Mouse (Mus musculus) liver, adult 2 months (tissue): ENCODE measurements around the gene Pde4d. TPM values are rescaled to one million over a fixed set of nuclear protein-coding genes. Genes with fewer than 3 reads are reported as not detected.

ENCODE experiments used
- DNase-seq: peaks from one replicate; pipeline ENCODE4 v3.0.0-alpha.2; 2011; ENCODE audit warnings: low read depth, low spot score; ENCODE audit errors: extremely low read depth
- H3K27ac ChIP-seq: fragments of 200-500 bp; replicated peaks from 2 replicates; pipeline ENCODE4 v1.5.1; 2012; ENCODE audit warnings: low read depth, mild to moderate bottlenecking, control low read depth, inconsistent platforms, low read length; ENCODE audit not compliant: insufficient read depth
- H3K27me3 ChIP-seq: fragments of 200-500 bp; 2 replicates; pipeline ENCODE4 v1.6.1; 2012; ENCODE audit warnings: mild to moderate bottlenecking, moderate library complexity, low read length, inconsistent platforms; ENCODE audit not compliant: control insufficient read depth, insufficient read depth
- H3K36me3 ChIP-seq: fragments of 200-500 bp; 2 replicates; pipeline ENCODE4 v1.6.1; 2012; ENCODE audit warnings: low read length, inconsistent platforms; ENCODE audit not compliant: control insufficient read depth, insufficient read depth
- H3K4me1 ChIP-seq: fragments of 200-500 bp; 2 replicates; pipeline ENCODE4 v1.6.1; 2011; ENCODE audit warnings: low read length; ENCODE audit not compliant: control insufficient read depth, insufficient read depth
- H3K4me3 ChIP-seq: fragments of 200-500 bp; 2 replicates; pipeline ENCODE4 v1.5.1; 2011; ENCODE audit warnings: low read depth, mild to moderate bottlenecking, control low read depth, low read length, moderate library complexity; ENCODE audit not compliant: insufficient read depth
- H3K79me2 ChIP-seq: fragments of 200-500 bp; 2 replicates; pipeline ENCODE4 v1.6.1; 2012; ENCODE audit warnings: inconsistent platforms, mild to moderate bottlenecking, low read length, moderate library complexity; ENCODE audit not compliant: control insufficient read depth, insufficient read depth
- H3K9ac ChIP-seq: fragments of 200-500 bp; 2 replicates; pipeline ENCODE4 v1.6.1; 2012; ENCODE audit warnings: low read depth, mild to moderate bottlenecking, control low read depth, inconsistent platforms, low read length
- CTCF ChIP-seq: fragments of 200-500 bp; IDR thresholded peaks from 2 replicates; pipeline ENCODE4 v1.5.1; 2011; ENCODE audit warnings: low read depth, low read length, control low read depth
- POLR2A ChIP-seq: fragments of 200-500 bp; IDR thresholded peaks from 2 replicates; pipeline ENCODE4 v1.6.1; 2011; ENCODE audit warnings: low read length, control low read depth; ENCODE audit not compliant: insufficient read depth; ENCODE audit errors: extremely low read depth
- WGBS: fragments of 180-500 bp; shearing (Covaris S2); methylation state at CpG from one replicate; pipeline ENCODE4 v1.1.7; 2018; 5-methylcytosine and 5-hydroxymethylcytosine counted together
- polyA plus RNA-seq: library from polyadenylated mRNA; depleted of rRNA; stranded (reverse); fragments of >200 nt; gene quantifications from 2 replicates; pipeline ENCODE4 v1.2.3, GENCODE M21; 2012
- total RNA-seq: library from RNA; depleted of rRNA; stranded (reverse); fragments of >200 nt; gene quantifications from 2 replicates; pipeline ENCODE4 v1.2.3, GENCODE M21; 2014

Pde4d gene
- total and polyA plus RNA-seq, 2 experiments: 2.3 to 13.6 TPM

- Histone ChIP-seq H3K4me3 (no peak overlapping the region), H3K4me1 (no peaks in the 10 kb centered on the region; the same call in 1 of the 2 replicates), H3K9ac (no peak overlapping the region), H3K36me3 (no peaks in the 10 kb centered on the region), H3K27ac (0 out of 2 replicates have a peak overlapping the region, but pooled peaks have one; percentile 10), H3K79me2 (no peaks in the 10 kb centered on the region), H3K27me3 (no peaks in the 10 kb centered on the region)
- 17% methylated on average over 7 of the region's 7 CpGs for WGBS
- TF ChIP-seq CTCF: no peak
- no peak for TF ChIP-seq POLR2A
- peak; percentile 90 for DNase-seq
Measured at GRCm38 (mm10) chr13:109481446-109481845, 1031.7 kb downstream of the Pde4d start.

DNA sequence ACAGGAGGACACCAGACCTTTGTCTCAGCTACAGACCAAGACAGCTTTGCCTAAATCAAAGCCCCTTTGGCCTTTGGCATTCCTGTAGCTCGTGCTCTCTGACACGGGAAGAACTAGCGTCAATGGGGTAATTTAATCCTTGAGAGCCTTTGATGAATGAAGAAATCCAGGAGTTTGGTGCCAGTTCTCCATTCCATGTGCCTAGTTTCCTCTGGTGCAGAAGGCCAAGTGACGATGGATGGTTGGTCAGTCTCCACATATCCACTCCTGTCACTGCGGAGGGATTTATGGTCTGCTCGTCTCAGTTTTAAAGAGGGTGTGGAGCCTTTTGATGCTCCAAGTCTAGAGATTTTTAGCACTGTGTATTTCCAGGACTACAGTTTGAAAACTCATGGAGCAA is 1036.4 kb downstream of the Pde4d start:
- WGBS: 92% methylated on average over 6 of the region's 6 CpGs
- Histone ChIP-seq H3K79me2 (no peaks in the 10 kb centered on the region), H3K36me3 (no peaks in the 10 kb centered on the region), H3K27ac (no peak overlapping the region), H3K4me1 (no peaks in the 10 kb centered on the region; the same call in 1 of the 2 replicates), H3K27me3 (no peaks in the 10 kb centered on the region), H3K9ac (no peak overlapping the region), H3K4me3 (no peak overlapping the region)
- no peak for TF ChIP-seq POLR2A
- no peak for TF ChIP-seq CTCF
- no peak for DNase-seq

- no peak overlapping the region for H3K9ac ChIP-seq
- H3K27ac ChIP-seq: no peak overlapping the region
- no peaks in the 10 kb centered on the region for H3K36me3 ChIP-seq
- H3K79me2 ChIP-seq: no peaks in the 10 kb centered on the region
- DNase-seq: peak; percentile 15
- no peak overlapping the region for H3K4me3 ChIP-seq
- no peak for TF ChIP-seq POLR2A
- no peak for TF ChIP-seq CTCF
- H3K27me3 ChIP-seq: no peaks in the 10 kb centered on the region
- H3K4me1 ChIP-seq: no peaks in the 10 kb centered on the region
- 32% methylated on average over 2 of the region's 2 CpGs for WGBS
Measured at GRCm38 (mm10) chr13:109487378-109487777, 1037.6 kb downstream of the Pde4d start.

GRCm38 (mm10) chr13:109490853-109491252 is 1041.1 kb downstream of the Pde4d start:
- H3K27ac ChIP-seq: no peak overlapping the region
- 78% methylated on average over 2 of the region's 2 CpGs for WGBS
- H3K79me2 ChIP-seq: no peaks in the 10 kb centered on the region
- no peak overlapping the region for H3K4me3 ChIP-seq
- H3K27me3 ChIP-seq: no peaks in the 10 kb centered on the region
- H3K36me3 ChIP-seq: no peaks in the 10 kb centered on the region
- H3K4me1 ChIP-seq: no peaks in the 10 kb centered on the region
- no peak for DNase-seq
- TF ChIP-seq POLR2A (no peak), CTCF (no peak)
- no peak overlapping the region for H3K9ac ChIP-seq

GRCm38 (mm10) chr13:109491829-109492228 is 1042.1 kb downstream of the Pde4d start:
- DNase-seq: no peak
- TF ChIP-seq CTCF: no peak
- TF ChIP-seq POLR2A: no peak
- Histone ChIP-seq H3K9ac (no peak overlapping the region), H3K36me3 (no peaks in the 10 kb centered on the region), H3K4me1 (no peaks in the 10 kb centered on the region), H3K27me3 (no peaks in the 10 kb centered on the region), H3K27ac (no peak overlapping the region), H3K79me2 (no peaks in the 10 kb centered on the region), H3K4me3 (no peak overlapping the region)
- 52% methylated on average over 4 of the region's 4 CpGs for WGBS

- H3K79me2 ChIP-seq: no peaks in the 10 kb centered on the region
- H3K9ac ChIP-seq: no peak overlapping the region
- no peak for TF ChIP-seq POLR2A
- TF ChIP-seq CTCF: no peak
- no peak overlapping the region for H3K4me3 ChIP-seq
- no peak overlapping the region for H3K27ac ChIP-seq
- no peaks in the 10 kb centered on the region for H3K4me1 ChIP-seq
- DNase-seq: no peak
- H3K36me3 ChIP-seq: no peaks in the 10 kb centered on the region
- WGBS: 92% methylated on average over 9 of the region's 9 CpGs
- H3K27me3 ChIP-seq: no peaks in the 10 kb centered on the region
Measured at GRCm38 (mm10) chr13:109500336-109500735, 1050.6 kb downstream of the Pde4d start.
